In the genomic region with DNA sequence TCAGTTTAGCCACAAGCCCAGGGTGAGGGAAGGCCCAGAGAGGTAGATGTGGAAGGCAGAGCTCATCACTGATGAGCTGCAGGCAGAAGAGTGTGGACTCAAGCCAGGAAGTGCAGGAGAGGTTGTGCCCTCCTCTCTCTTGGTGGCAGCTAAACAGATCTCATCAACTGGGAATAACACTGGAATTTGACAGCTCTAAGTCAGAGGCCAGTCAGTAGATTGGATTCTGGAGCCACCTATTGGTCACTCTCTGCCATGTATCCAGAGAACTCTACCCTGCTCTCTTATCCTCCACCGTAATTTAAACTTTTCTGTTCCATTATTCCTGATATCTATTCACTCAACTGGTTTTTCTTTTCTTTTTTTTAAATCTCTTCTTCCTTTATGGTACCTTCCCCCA, we compare ENCODE assay signal across 9 mouse cellular contexts. TPM values are rescaled to one million over a fixed set of nuclear protein-coding genes. Genes with fewer than 3 reads are reported as not detected.
DNase-seq lines count a peak whose midpoint lies in the region; ATAC-seq and TF ChIP-seq lines count a peak whose summit lies in the region.
"Had no signal": no experiment of that assay in that cellular context is flagged by ENCODE, and none has a peak within 500 bp of the region (broad histone marks: within the 10 kb centered on the region; RNA-seq: fewer than 3 reads in every experiment).

No protein-coding gene starts in this region.

- TF ChIP-seq POLR2A in limb, embryonic 14.5 days (IDR thresholded peaks at IDR 0.05; ENCODE audit: borderline replicate concordance, extremely low read depth, insufficient read depth, insufficient read length): no peak

- no peaks in the 10 kb centered on the region for H3K36me3 ChIP-seq in limb, embryonic 14.5 days (ENCODE audit: control insufficient read depth, insufficient read depth, low read length)
- no peaks in the 10 kb centered on the region for H3K36me3 ChIP-seq in stomach, postnatal 0 days (ENCODE audit: control insufficient read depth, insufficient read depth, low read length)

- ATAC-seq in cerebellum, adult (ENCODE audit: insufficient number of reproducible peaks, low FRiP score, low TSS enrichment): no peak
- no peak for ATAC-seq in limb, embryonic 14.5 days (ENCODE audit: low FRiP score, low read depth)
- no peak for ATAC-seq in stomach, postnatal 0 days (ENCODE audit: low FRiP score, low TSS enrichment)

- H3K9ac ChIP-seq in limb, embryonic 14.5 days (ENCODE audit: low read depth, low read length, severe bottlenecking): no peak overlapping the region
- H3K9ac ChIP-seq in stomach, postnatal 0 days (ENCODE audit: low read length): no peak overlapping the region

- no peak for TF ChIP-seq EP300 in stomach, postnatal 0 days (optimal IDR thresholded peaks at IDR 0.05)

- TF ChIP-seq CTCF in stomach, postnatal 0 days (IDR thresholded peaks at IDR 0.05; ENCODE audit: low read depth): peak; percentile 72

- no peak overlapping the region for H3K4me2 ChIP-seq in limb, embryonic 14.5 days (replicated peaks; ENCODE audit: low read depth, low read length, severe bottlenecking)
- H3K4me2 ChIP-seq in stomach, postnatal 0 days (replicated peaks; ENCODE audit: low read depth): no peak overlapping the region

- H3K4me3 ChIP-seq in limb, embryonic 14.5 days (replicated peaks; ENCODE audit: low read length): no peak overlapping the region
- no peak overlapping the region for H3K4me3 ChIP-seq in stomach, postnatal 0 days (ENCODE audit: low read depth, low read length)

- H3K27me3 ChIP-seq in limb, embryonic 14.5 days (ENCODE audit: control insufficient read depth, insufficient read depth, low read length): no peaks in the 10 kb centered on the region
- H3K27me3 ChIP-seq in stomach, postnatal 0 days (ENCODE audit: control insufficient read depth, insufficient read depth, low read length): no peaks in the 10 kb centered on the region

- WGBS in limb, embryonic 14.5 days: 54% methylated on average over 1 of the region's 1 CpGs
- 35% methylated on average over 1 of the region's 1 CpGs for WGBS in stomach, postnatal 0 days

- no peaks in the 10 kb centered on the region for H3K9me3 ChIP-seq in limb, embryonic 14.5 days (ENCODE audit: control insufficient read depth, low read length)
- no peaks in the 10 kb centered on the region for H3K9me3 ChIP-seq in stomach, postnatal 0 days (ENCODE audit: control insufficient read depth, low read length)

- H3K4me1 ChIP-seq in limb, embryonic 14.5 days (ENCODE audit: control insufficient read depth, insufficient read depth, low read length): no peaks in the 10 kb centered on the region
- no peaks in the 10 kb centered on the region for H3K4me1 ChIP-seq in stomach, postnatal 0 days (replicated peaks; ENCODE audit: control insufficient read depth, insufficient read depth)

- DNase-seq in cerebellum, adult 9-10 months: peak; percentile 17
- peak; percentile 51 for DNase-seq in 3T3-L1 (ENCODE audit: low read depth, low spot score)
- peak; percentile 53 for DNase-seq in embryo, embryonic 10.5 days (ENCODE audit: low spot score)
- peak; percentile 57 for DNase-seq in limb, embryonic 14.5 days (ENCODE audit: low spot score)
- no peak for DNase-seq in stomach, postnatal 0 days (ENCODE audit: low spot score)
- no peak for DNase-seq in layer of hippocampus, postnatal 14 days (ENCODE audit: low spot score in 2 of 2)
- no peak for DNase-seq in right cerebral cortex, adult 2 months (ENCODE audit: low spot score in 2 of 2)

- no peak overlapping the region for H3K27ac ChIP-seq in limb, embryonic 14.5 days (replicated peaks; ENCODE audit: low read depth, low read length)
- no peak overlapping the region for H3K27ac ChIP-seq in stomach, postnatal 0 days (replicated peaks)

RNA-seq across cellular contexts. Expression of a gene that starts 25.9 kb away (rescaled TPM):
- 111 and 123 TPM in 2 replicates for polyA plus RNA-seq in limb, embryonic 14.5 days (2012; rRNA removed)
- 152 and 173 TPM in 2 replicates for polyA plus RNA-seq in limb, embryonic 14.5 days (2014; fragmentation: Nextera tagmentation; extraction: Ambion mirVana)
- 162 and 170 TPM in 2 replicates for polyA plus RNA-seq in stomach, postnatal 0 days (2015; fragmentation: Nextera tagmentation; extraction: Ambion mirVana)
- total RNA-seq in layer of hippocampus, postnatal 14 days (2021): 10 to 100 TPM; 24.0 to 29.4 TPM

RNA-seq across cellular contexts. Expression of a gene that starts 56.0 kb away (rescaled TPM):
- 0.33 and 0.40 TPM in 2 replicates for polyA plus RNA-seq in limb, embryonic 14.5 days (2012; rRNA removed)
- polyA plus RNA-seq in limb, embryonic 14.5 days (2014; fragmentation: Nextera tagmentation; extraction: Ambion mirVana): 0.14 and 0.41 TPM in 2 replicates
- 0.04 and 0.05 TPM in 2 replicates for polyA plus RNA-seq in stomach, postnatal 0 days (2015; fragmentation: Nextera tagmentation; extraction: Ambion mirVana)
- 1 to 10 TPM; 3.1 to 3.3 TPM for total RNA-seq in layer of hippocampus, postnatal 14 days (2021)

RNA-seq across cellular contexts. Expression of a gene that starts 59.3 kb away (rescaled TPM):
- 0.01 TPM in 1 of 2 replicates, not detected in the other for polyA plus RNA-seq in limb, embryonic 14.5 days (2012; rRNA removed)
- polyA plus RNA-seq in limb, embryonic 14.5 days (2014; fragmentation: Nextera tagmentation; extraction: Ambion mirVana): not detected in 2 replicates
- 0.04 TPM in 1 of 2 replicates, not detected in the other for polyA plus RNA-seq in stomach, postnatal 0 days (2015; fragmentation: Nextera tagmentation; extraction: Ambion mirVana)
- total RNA-seq in layer of hippocampus, postnatal 14 days (2021): 1 to 10 TPM in 1 of 2 experiments, under 1 TPM in 1; 0.83 to 1.4 TPM
- polyA plus RNA-seq: liver, embryonic 16.5 days had no signal

Comparison
In these comparisons a context has a peak if more than half of its experiments do, and no peak if none do; other contexts are left out.
1. DNase-seq: peak in cerebellum, adult 9-10 months (single experiment), 3T3-L1 (single experiment), embryo, embryonic 10.5 days (single experiment) and limb, embryonic 14.5 days (single experiment); none in stomach, postnatal 0 days (single experiment), layer of hippocampus, postnatal 14 days (0 of 2) and right cerebral cortex, adult 2 months (0 of 2).